Mouse (Mus musculus) spleen, adult 2 months (tissue): Measurements from ENCODE around the gene Emc1. TPM values are rescaled to one million over a fixed set of nuclear protein-coding genes. Genes with fewer than 3 reads are reported as not detected.
A peak's percentile ranks its signal among the peaks of the same experiment; 100 is the strongest.
"Not testable (repeated sequence)": the region's sequence is repeated elsewhere in the genome, so short reads cannot be mapped to it uniquely, and the experiment has no call there.

Experiments used
- DNase-seq, 2 experiments: peaks; one replicate each; pipeline versions ENCODE4 v3.0.0 to v3.0.0-alpha.2; 2012 to 2021; ENCODE audit warnings: low spot score in 2 of 2, low read depth in 1 of 2
- H3K27ac ChIP-seq: fragments of 200-500 bp; 2 replicates; pipeline ENCODE4 v1.5.1; 2012; ENCODE audit warnings: low read length, inconsistent platforms; ENCODE audit not compliant: insufficient read depth
- H3K27me3 ChIP-seq: fragments of 200-500 bp; 2 replicates; pipeline ENCODE4 v1.6.1; 2012; ENCODE audit warnings: mild to moderate bottlenecking, moderate library complexity, low read length, inconsistent platforms; ENCODE audit not compliant: control insufficient read depth, insufficient read depth
- H3K36me3 ChIP-seq: fragments of 200-500 bp; 2 replicates; pipeline ENCODE4 v1.6.1; 2012; ENCODE audit warnings: mild to moderate bottlenecking, low read length, inconsistent platforms; ENCODE audit not compliant: control insufficient read depth, insufficient read depth
- H3K4me1 ChIP-seq: fragments of 200-500 bp; 2 replicates; pipeline ENCODE4 v1.6.1; 2011; ENCODE audit warnings: inconsistent platforms; ENCODE audit not compliant: control insufficient read depth, insufficient read depth, insufficient read length
- H3K4me3 ChIP-seq: fragments of 200-500 bp; 2 replicates; pipeline ENCODE4 v1.5.1; 2011; ENCODE audit warnings: mild to moderate bottlenecking, inconsistent platforms; ENCODE audit not compliant: insufficient read depth, insufficient read length; ENCODE audit errors: extremely low read depth
- CTCF ChIP-seq: fragments of 200-500 bp; IDR thresholded peaks from 2 replicates; pipeline ENCODE4 v1.5.1; 2011; ENCODE audit warnings: mild to moderate bottlenecking, inconsistent platforms; ENCODE audit not compliant: insufficient read depth, insufficient read length, insufficient replicate concordance; ENCODE audit errors: extremely low read depth
- POLR2A ChIP-seq: fragments of 200-500 bp; IDR thresholded peaks from 2 replicates; pipeline ENCODE4 v1.6.1; 2011; ENCODE audit warnings: low read depth, low read length, inconsistent platforms
- WGBS: fragments of 180-500 bp; shearing (Covaris S2); methylation state at CpG from one replicate; pipeline ENCODE4 v1.1.7; 2018; 5-methylcytosine and 5-hydroxymethylcytosine counted together
- polyA plus RNA-seq: library from polyadenylated mRNA; depleted of rRNA; stranded (reverse); fragments of >200 nt; gene quantifications from 2 replicates; pipeline ENCODE4 v1.2.3, GENCODE M21; 2012

Gene Emc1
- polyA plus RNA-seq, 1 experiment, result 17.2 TPM

GRCm38 (mm10) chr4:139379719-139380118, 27.3 kb downstream of the Emc1 start:
- WGBS, result 8% methylated on average over 8 of the region's 8 CpGs
- 0 out of 2 replicates have a peak, but pooled peaks cover 2% of the 10 kb centered on the region for H3K36me3 ChIP-seq
- H3K4me3 ChIP-seq, result peak overlapping the region; percentile 95
- DNase-seq, result no peak
- H3K4me1 ChIP-seq, result peaks cover 9% of the 10 kb centered on the region
- no peaks in the 10 kb centered on the region for H3K27me3 ChIP-seq
- no peak for TF ChIP-seq POLR2A
- TF ChIP-seq CTCF, result no peak
- H3K27ac ChIP-seq, result no peak overlapping the region

GRCm38 (mm10) chr4:139380207-139380748, 27.9 kb downstream of the Emc1 start:
- Histone ChIP-seq H3K4me3 (peak overlapping the region; percentile 95), H3K4me1 (peaks cover 9% of the 10 kb centered on the region), H3K36me3 (0 out of 2 replicates have a peak, but pooled peaks cover 1% of the 10 kb centered on the region), H3K27ac (peak overlapping the region; percentile 86), H3K27me3 (no peaks in the 10 kb centered on the region)
- peak; percentile 99 to 100 for DNase-seq
- whole genome bisulfite sequencing, result under 1% methylated on average over 54 of the region's 54 CpGs
- peak; percentile 39 for TF ChIP-seq POLR2A
- no peak for TF ChIP-seq CTCF

GRCm38 (mm10) chr4:139380775-139381451, 28.5 kb downstream of the Emc1 start:
- peaks cover 9% of the 10 kb centered on the region for H3K4me1 ChIP-seq
- DNase-seq, result peak in 1 of 2 experiments; percentile 13
- TF ChIP-seq POLR2A (no peak), CTCF (no peak)

GRCm38 (mm10) chr4:139381452-139381845, 29.1 kb downstream of the Emc1 start:
- H3K4me1 ChIP-seq, result peaks cover 9% of the 10 kb centered on the region
- no peak overlapping the region for H3K27ac ChIP-seq
- 8% methylated on average over 4 of the region's 4 CpGs for WGBS

More at GRCm38 (mm10) chr4:139380775-139381451, 28.5 kb downstream of the Emc1 start:
- WGBS, result under 1% methylated on average over 43 of the region's 44 CpGs
- H3K27ac ChIP-seq, result peak overlapping the region; percentile 72; the same call in 1 of the 2 replicates
- H3K4me3 ChIP-seq, result peak overlapping the region; percentile 83
- H3K27me3 ChIP-seq, result no peaks in the 10 kb centered on the region
- H3K36me3 ChIP-seq, result no peaks in the 10 kb centered on the region

GRCm38 (mm10) chr4:139382231-139382630, 29.8 kb downstream of the Emc1 start:
- Histone ChIP-seq H3K4me3 (no peak overlapping the region), H3K27ac (no peak overlapping the region), H3K27me3 (no peaks in the 10 kb centered on the region), H3K4me1 (peaks cover 9% of the 10 kb centered on the region), H3K36me3 (no peaks in the 10 kb centered on the region)
- TF ChIP-seq POLR2A (no peak), CTCF (no peak)
- WGBS, result 28% methylated on average over 7 of the region's 7 CpGs
- no peak for DNase-seq

More at GRCm38 (mm10) chr4:139381452-139381845, 29.1 kb downstream of the Emc1 start:
- H3K36me3 ChIP-seq, result no peaks in the 10 kb centered on the region
- no peak for DNase-seq
- no peak for TF ChIP-seq POLR2A
- no peak for TF ChIP-seq CTCF
- H3K4me3 ChIP-seq, result no peak overlapping the region; the same call in 1 of the 2 replicates
- no peaks in the 10 kb centered on the region for H3K27me3 ChIP-seq

GRCm38 (mm10) chr4:139385841-139386240, 33.5 kb downstream of the Emc1 start:
- WGBS, result 93% methylated on average over 5 of the region's 5 CpGs
- not testable (repeated sequence) for DNase-seq, H3K4me1 ChIP-seq, H3K36me3 ChIP-seq, H3K27ac ChIP-seq, H3K4me3 ChIP-seq, H3K27me3 ChIP-seq

GRCm38 (mm10) chr4:139386869-139387319, 34.5 kb downstream of the Emc1 start:
- Histone ChIP-seq H3K27me3 (no peaks in the 10 kb centered on the region), H3K36me3 (peaks cover 10% of the 10 kb centered on the region), H3K4me3 (no peak overlapping the region), H3K4me1 (peaks cover 4% of the 10 kb centered on the region; the same call in 1 of the 2 replicates), H3K27ac (no peak overlapping the region)
- 88% methylated on average over 6 of the region's 6 CpGs for WGBS
- no peak for DNase-seq
- no peak for TF ChIP-seq POLR2A
- no peak for TF ChIP-seq CTCF
